Mouse (Mus musculus): ENCODE measurements around the gene Tmem206.

DNA sequence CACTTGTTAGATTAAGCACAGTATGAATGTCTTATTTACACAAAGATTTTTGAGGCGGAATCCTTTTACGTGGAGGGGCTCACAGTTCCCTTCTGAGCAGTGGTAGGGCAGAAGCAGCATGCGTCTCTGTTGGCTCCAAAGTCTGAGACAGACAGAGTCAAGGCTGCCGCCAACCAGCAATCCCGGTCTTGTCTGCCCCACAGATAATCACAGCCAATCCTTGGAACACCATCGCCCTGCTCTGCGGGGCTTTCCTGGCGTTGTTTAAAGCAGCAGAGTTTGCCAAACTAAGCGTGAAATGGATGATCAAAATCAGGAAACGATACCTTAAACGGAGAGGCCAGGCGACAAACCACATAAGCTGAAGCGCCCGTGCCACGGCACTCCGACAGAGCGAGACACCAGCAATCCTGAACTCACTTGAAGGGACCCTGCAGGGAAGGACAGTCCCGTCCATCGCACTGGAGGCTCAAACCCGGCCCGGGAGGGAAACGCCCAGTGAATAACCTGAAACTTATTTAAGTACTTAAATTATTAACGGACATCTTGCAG, 23.9 kb downstream of the Tmem206 start:
- TF ChIP-seq GATA1 (IDR thresholded peaks at IDR 0.05; ENCODE audit: borderline replicate concordance, low read length), result no peak
- TF ChIP-seq FLI1 (IDR thresholded peaks at IDR 0.05; ENCODE audit: low read length), result no peak

Data from megakaryocyte, embryonic 14.5 days (primary cell).